Mouse (Mus musculus) neural tube, embryonic 10.5 days (tissue): Measurements from ENCODE around the gene Shd.

Source experiments
- DNase-seq: peaks from one replicate; pipeline ENCODE4 v3.0.0-alpha.2; 2017; ENCODE audit warnings: low spot score; ENCODE audit errors: extremely low spot score

Gene Shd

DNA sequence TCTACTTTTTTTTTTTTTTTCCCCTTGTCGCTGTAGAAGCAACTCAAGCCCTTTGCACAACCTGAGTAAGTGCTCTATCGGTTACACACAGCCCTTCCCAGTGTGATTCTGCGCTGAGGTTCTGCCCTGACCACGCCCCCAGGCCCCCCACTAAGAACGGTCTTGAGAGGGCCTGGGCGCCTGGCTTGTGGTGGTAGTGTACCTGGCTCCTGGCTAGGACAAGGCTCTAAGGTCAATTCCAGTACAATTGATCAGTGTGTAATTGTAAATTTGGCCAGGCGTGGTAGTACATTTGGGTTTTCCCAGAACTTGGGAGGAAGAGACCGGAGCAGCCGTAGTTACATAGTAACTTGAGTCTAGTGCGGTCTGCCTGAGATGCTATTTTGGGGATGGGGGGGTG lies 36.7 kb downstream of the Shd start:
- DNase-seq, result no peak

DNA sequence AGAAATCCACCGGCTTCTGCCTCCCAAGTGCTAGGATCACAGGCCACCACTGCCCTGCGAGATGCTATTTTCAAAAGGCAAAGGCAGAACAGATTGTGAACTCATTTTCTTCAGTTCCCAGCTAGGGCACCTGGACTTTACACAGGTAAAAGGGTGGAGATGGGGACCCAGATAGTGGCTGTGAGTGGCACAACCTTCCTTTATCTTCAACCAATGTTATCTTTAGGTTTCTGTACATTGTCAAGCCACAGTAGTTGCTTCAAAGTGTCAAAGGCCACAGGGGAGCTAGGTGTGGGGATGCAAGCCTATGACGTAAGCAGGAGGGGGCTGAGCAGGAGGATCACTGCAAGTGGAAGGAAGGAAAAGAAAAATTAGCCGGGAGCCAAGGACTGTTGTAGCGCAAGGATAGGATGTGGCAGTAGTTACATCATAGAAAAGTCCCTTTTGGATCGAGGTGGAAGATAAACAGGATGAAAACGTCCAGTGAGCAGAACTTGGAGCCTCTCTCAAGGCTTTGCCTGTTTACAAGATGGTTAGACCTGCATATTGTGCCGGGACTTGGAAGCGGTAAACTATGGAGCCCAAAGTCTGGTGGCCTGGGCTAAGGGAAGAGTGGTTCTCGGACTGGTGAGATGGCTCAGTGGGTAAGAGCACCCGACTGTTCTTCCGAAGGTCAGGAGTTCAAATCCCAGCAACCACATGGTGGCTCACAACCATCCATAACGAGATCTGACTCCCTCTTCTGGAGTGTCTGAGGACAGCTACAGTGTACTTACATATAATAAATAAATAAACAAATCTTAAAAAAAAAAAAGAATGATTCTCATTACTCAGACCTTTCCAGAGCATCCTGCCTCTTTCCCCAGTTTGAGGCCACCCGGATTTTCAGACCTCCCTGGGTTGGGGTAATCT lies 37.4 kb downstream of the Shd start:
- peak; percentile 45 for DNase-seq

DNA sequence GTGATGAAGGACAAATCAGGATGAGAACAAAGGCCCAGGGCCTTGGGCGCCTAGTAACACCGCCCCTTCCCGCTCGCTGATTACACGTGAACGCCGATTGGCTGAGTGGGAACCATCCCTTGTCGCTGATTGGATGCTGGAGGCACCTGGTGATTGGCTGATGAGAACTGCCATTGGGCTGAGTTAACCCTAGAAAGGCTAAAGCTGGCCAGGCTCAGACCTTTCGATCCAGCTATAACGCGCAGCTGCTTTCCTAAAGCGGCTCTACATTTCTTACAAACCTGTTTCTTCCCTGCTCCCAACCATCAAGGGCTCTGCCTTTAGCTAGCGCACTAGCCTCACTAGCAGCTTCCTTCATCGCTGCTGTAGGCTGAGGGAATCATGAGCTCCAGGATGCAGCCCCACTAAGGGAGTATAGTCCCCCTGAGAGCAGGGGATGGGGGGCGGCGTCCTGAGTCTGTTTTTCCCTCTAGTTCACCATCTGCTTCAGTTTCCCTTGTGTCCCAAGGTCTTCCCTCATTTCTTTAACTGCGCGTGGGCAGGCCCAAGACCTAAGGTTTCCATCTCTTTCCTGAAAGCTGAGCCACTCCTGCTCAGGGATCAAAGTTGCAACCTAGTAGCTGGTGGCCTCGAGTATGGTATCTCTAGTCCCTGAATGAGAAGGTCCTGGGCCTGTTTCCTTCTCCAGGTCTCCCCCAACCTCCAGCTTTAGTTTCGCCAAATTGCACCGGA lies 38.3 kb downstream of the Shd start:
- peak; percentile 93 for DNase-seq

DNA sequence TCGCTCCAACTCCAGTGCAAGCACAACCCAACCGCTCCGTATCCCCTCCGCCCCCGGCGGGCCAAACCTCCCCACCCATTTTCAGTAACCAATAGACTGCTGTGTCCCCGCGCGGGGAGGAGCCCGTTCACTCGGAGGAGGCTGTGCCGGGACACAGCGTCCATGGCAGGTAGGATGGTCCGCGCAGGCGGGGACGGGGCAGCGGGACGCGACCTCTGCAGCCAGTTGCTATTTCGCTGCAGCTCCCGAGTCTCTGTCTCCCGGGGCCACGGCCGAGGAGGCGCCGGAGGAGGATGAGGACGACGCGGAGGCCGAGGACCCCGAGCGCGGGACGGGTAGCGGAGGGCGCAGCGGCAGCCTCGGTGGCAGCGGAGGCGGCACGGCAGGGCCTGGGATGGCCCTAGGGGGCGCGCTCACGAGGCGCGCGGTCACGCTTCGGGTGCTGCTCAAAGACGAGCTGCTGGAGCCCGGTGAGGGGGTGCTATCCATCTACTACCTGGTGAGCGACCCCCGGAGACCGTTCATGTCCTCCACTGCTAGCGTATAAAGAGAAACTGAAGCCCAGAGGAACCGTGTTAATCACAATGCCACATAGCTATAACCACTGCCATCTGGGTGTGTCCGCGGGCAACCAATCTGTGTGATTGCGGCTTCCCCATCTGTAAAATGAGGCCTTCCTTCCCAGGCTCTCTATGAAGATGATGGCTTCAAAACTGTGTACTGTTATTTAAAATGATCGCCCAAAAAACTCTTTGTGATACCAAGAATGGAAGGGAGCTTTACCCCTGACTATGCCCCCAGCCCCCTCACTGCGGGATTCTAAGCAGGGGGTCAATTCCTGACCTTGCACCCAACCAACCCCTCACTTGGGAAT lies 39.1 kb downstream of the Shd start:
- DNase-seq, result peak; percentile 91

- DNase-seq, result no peak
These were observed 39.6 kb downstream of the Shd start for GRCm38 (mm10) chr17:56009962-56010240.

DNA sequence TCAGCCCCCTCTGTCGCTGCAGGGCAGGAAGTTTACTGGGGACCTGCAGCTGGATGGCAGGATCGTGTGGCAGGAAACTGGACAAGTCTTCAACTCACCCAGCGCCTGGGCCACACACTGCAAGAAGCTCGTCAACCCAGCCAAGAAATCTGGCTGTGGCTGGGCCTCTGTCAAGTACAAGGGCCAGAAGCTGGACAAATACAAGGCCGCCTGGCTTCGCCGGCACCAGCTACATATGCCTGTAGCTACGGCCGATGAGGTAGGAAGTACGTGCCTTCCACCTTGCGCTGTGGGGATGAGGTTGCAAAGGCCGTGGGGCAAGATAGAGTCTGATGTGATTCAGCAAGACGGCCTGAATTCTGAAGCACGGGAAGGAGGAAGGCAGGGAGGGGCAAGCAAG lies 40.0 kb downstream of the Shd start:
- DNase-seq, result no peak

DNA sequence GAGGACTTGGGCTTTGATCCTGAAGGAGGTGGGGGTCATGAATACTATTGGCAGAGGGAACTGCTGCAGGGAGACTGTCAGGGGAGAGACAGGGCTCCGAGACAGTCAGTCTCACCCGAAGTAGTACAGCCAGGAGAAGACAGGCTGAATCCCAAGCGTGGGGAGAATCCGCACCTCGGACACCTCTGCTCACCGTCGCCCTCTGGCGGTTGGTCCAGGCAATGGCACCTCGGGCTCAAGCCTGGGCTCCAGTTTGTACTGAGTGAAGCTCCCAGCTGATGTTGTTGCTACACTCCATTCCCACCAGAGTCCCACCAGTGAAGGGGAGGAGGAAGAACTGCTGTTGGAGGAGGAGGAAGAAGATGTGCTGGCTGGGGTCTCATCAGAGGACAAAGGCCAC lies 40.4 kb downstream of the Shd start:
- peak; percentile 90 for DNase-seq

GRCm38 (mm10) chr17:56011441-56011840 lies 41.2 kb downstream of the Shd start:
- no peak for DNase-seq

GRCm38 (mm10) chr17:56015293-56015692 lies 45.0 kb downstream of the Shd start:
- no peak for DNase-seq

GRCm38 (mm10) chr17:56016382-56016781 lies 46.1 kb downstream of the Shd start:
- DNase-seq, result no peak

DNA sequence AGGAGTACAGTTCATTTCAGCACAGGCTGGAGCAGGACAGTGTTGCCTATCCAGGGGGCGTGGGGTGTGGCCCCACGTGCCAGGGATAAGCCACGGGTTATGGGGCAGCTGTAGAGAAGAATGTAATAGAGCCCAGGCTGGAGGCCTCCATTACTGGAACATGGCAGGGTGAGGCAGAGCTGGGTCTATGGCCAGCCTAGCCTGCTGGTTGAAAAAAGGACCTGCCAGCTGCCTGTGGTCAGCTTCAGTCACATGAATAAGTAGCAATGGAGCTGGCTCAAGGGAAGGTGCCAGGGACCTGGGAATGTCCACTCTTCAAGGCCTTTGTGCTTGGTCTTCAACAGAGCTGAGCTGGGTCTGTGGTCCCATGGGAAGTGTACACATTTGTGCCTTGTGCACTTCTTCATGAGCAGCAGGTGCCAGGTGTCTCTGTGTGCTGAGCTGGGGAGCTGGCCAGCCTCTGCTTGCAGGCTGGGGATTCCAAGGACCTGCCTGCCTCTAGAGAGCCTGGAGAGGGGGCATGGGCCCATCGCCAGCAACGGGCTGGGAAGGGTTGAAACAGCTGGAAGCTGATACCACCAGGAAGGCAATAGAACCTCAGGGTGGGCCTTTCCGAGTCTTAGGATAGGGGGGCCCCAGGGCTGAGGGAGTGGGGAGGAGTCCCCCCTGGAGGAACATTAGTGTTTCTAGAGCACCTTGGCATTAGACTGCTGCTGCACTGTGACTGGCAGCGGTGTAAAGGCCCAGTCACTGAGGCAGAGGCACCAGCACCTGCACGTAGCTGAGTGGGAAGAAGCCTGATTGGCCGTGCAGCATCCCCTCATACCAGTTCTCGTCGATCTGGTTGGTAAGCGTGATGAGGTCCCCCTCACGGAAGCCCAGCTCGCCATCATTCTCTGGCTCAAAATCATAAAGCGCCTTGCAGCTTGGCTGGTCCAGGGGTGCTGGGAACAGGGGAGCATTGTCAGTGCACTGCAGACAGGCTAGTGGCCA lies 46.8 kb downstream of the Shd start:
- DNase-seq, result no peak

DNA sequence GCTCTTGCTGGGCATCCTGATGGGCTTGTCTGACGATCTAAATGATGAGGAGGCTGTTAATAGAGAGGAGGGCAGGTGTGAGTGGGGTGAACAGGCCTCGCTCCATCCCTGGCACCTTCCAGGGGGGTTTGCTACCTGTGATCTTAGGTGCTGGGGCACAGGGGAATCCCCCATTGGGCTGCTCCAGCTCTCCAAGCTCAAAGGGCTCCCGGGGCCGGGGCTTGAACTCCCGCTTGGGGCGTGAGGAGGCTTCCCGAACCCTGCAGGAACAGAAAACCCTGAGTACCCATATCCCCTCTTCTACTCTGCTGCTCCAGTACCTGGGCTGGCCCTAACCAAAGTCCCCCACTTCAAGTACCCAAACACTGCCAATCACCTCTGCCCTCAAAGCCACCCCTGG lies 47.6 kb downstream of the Shd start:
- no peak for DNase-seq

- DNase-seq, result no peak
These were observed 48.3 kb downstream of the Shd start for GRCm38 (mm10) chr17:56018347-56019131.

- no peak for DNase-seq
These were observed 50.3 kb downstream of the Shd start for GRCm38 (mm10) chr17:56020400-56021084.

- no peak for DNase-seq
These were observed 51.1 kb downstream of the Shd start for GRCm38 (mm10) chr17:56021161-56021910.

- no peak for DNase-seq
These were observed 52.1 kb downstream of the Shd start for GRCm38 (mm10) chr17:56022131-56022988.

GRCm38 (mm10) chr17:56022989-56023290 lies 52.7 kb downstream of the Shd start:
- no peak for DNase-seq

DNA sequence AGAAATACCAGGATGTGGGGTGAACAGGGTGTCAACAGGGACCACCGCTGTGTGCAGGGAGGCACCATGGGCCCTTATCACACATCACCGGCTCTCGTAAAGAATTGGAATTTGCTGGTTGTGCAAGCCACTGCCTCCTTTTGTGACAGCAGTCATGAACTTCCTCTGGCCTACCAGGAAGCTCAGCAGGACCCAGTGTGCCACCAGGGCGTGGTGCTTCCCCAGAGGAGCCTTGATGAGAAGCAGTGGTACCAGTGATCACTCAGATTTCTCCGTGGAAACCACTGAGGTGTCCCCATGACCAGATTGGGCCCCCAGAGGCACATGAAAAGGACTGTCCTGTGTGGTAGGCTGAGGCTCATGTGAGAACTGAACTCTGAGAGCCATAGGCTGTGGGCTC lies 53.1 kb downstream of the Shd start:
- DNase-seq, result no peak
